Mouse (Mus musculus): ENCODE data around the gene 5031439G07Rik.

DNA sequence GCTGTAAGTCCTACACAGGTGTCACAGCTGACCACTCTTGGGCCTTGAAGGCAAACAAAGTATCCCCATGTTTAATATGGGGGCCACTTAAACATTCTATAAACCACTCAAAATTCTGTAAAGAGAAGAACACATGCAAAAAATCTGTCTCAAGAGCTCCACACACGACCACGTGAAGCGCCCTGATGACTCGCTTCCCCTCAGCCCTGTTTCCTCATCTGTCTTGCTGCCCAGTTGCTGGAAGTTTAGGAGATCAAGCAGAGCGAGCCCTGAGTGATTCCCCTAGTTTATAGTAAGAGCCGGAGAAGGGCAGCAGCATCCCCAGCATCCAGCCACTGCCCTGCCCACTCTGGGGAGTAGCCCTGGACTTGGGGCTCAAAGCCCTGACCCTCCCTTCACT, 28.5 kb downstream of the 5031439G07Rik start:
- TF ChIP-seq POLR2A (IDR thresholded peaks at IDR 0.05; ENCODE audit: borderline replicate concordance, control insufficient read depth, low read depth, low read length) (no peak), CTCF (IDR thresholded peaks at IDR 0.05; ENCODE audit: control insufficient read depth, insufficient read depth, low read length) (no peak)
